Mouse (Mus musculus) CH12.LX (cell line): ENCODE results near the gene Tubgcp4. TPM values are rescaled to one million over a fixed set of nuclear protein-coding genes. Genes with fewer than 3 reads are reported as not detected.

Source experiments
- DNase-seq: peaks from one replicate; pipeline ENCODE4 v3.0.0-alpha.2; 2013; ENCODE audit errors: extremely low read depth
- H3K27ac ChIP-seq: 2 replicates; pipeline ENCODE4 v1.5.1; 2012; ENCODE audit warnings: low read depth, mild to moderate bottlenecking, control low read depth, moderate library complexity; ENCODE audit not compliant: insufficient read depth
- H3K27me3 ChIP-seq: replicated peaks from 2 replicates; pipeline ENCODE3; 2012; ENCODE audit warnings: inconsistent platforms
- H3K36me3 ChIP-seq, 2 experiments: replicated peaks in 1 of 2; 2 replicates each; pipeline versions ENCODE3 to v1.6.1; 2012; ENCODE audit warnings: inconsistent platforms in 1 of 2, low read length in 1 of 2, mild to moderate bottlenecking in 1 of 2, mixed read lengths in 1 of 2, moderate library complexity in 1 of 2; ENCODE audit not compliant: control insufficient read depth in 1 of 2, insufficient read depth in 1 of 2
- H3K4me1 ChIP-seq, 2 experiments: 2 replicates each; pipeline ENCODE4 v1.6.1; 2012; ENCODE audit warnings: inconsistent platforms in 1 of 2, moderate library complexity in 1 of 2; ENCODE audit not compliant: insufficient read depth in 2 of 2, control insufficient read depth in 1 of 2
- H3K4me2 ChIP-seq: 2 replicates; pipeline ENCODE4 v1.6.1; 2012; ENCODE audit warnings: low read depth, mild to moderate bottlenecking, control low read depth; ENCODE audit not compliant: poor library complexity, insufficient read depth, severe bottlenecking
- H3K4me3 ChIP-seq, 3 experiments: fragments of 150-350 bp in 1 of 3; sonication (generic) in 1 of 3; replicated peaks in 1 of 3; 2 replicates each; pipeline versions ENCODE3 to v1.5.1; 2011 to 2012; ENCODE audit warnings: low read depth in 2 of 3, low read length in 2 of 3, mild to moderate bottlenecking in 2 of 3, moderate library complexity in 2 of 3, control low read depth in 1 of 3, improper control_type of control experiment in 1 of 3, inconsistent platforms in 1 of 3, mixed read lengths in 1 of 3; ENCODE audit not compliant: poor library complexity in 1 of 3
- H3K79me2 ChIP-seq: replicated peaks from 2 replicates; pipeline ENCODE4 v1.6.1; 2012; ENCODE audit warnings: mild to moderate bottlenecking, moderate library complexity; ENCODE audit not compliant: control insufficient read depth, poor library complexity, insufficient read depth, severe bottlenecking; ENCODE audit errors: extremely low read depth
- H3K9ac ChIP-seq: 2 replicates; pipeline ENCODE4 v1.6.1; 2012; ENCODE audit warnings: low read depth, mild to moderate bottlenecking, control low read depth, moderate library complexity; ENCODE audit not compliant: insufficient read depth
- H3K9me3 ChIP-seq: replicated peaks from 2 replicates; pipeline ENCODE3; 2012; ENCODE audit warnings: low read length, inconsistent platforms, mixed read lengths
- BHLHE40 ChIP-seq: IDR thresholded peaks from 2 replicates; pipeline ENCODE4 v1.6.1; 2011; ENCODE audit warnings: mild to moderate bottlenecking, low read depth, low read length, improper control_type of control experiment
- CHD1 ChIP-seq: IDR thresholded peaks from 2 replicates; pipeline ENCODE4 v1.6.1; 2012; ENCODE audit warnings: low read depth, low read length, improper control_type of control experiment, inconsistent platforms
- CHD2 ChIP-seq: IDR thresholded peaks from 2 replicates; pipeline ENCODE4 v1.6.1; 2011; ENCODE audit warnings: low read length, improper control_type of control experiment
- E2F4 ChIP-seq: IDR thresholded peaks from 2 replicates; pipeline ENCODE4 v1.6.1; 2011; ENCODE audit warnings: low read depth, low read length, improper control_type of control experiment; ENCODE audit not compliant: insufficient replicate concordance
- EP300 ChIP-seq: IDR thresholded peaks from 2 replicates; pipeline ENCODE4 v1.6.1; 2011; ENCODE audit warnings: low read length, improper control_type of control experiment
- ETS1 ChIP-seq: conservative IDR thresholded peaks from 2 replicates; pipeline ENCODE4 v1.6.1; 2012; ENCODE audit warnings: low read depth, mild to moderate bottlenecking, inconsistent platforms, low read length, improper control_type of control experiment, moderate library complexity
- IRF4 ChIP-seq: IDR thresholded peaks from 2 replicates; pipeline ENCODE4 v1.6.1; 2014; ENCODE audit warnings: low read depth, mild to moderate bottlenecking, inconsistent platforms, low read length, improper control_type of control experiment
- JUND ChIP-seq: conservative IDR thresholded peaks from 2 replicates; pipeline ENCODE4 v1.6.1; 2011; ENCODE audit warnings: low read depth, low read length, improper control_type of control experiment
- MAFK ChIP-seq: IDR thresholded peaks from 2 replicates; pipeline ENCODE4 v1.6.1; 2011; ENCODE audit warnings: low read length, improper control_type of control experiment; ENCODE audit not compliant: insufficient replicate concordance
- MAZ ChIP-seq: IDR thresholded peaks from 2 replicates; pipeline ENCODE4 v1.6.1; 2012; ENCODE audit warnings: low read depth, mild to moderate bottlenecking, inconsistent platforms, low read length, improper control_type of control experiment, moderate library complexity
- MXI1 ChIP-seq: IDR thresholded peaks from 2 replicates; pipeline ENCODE4 v1.6.1; 2011; ENCODE audit warnings: mild to moderate bottlenecking, low read depth, low read length, improper control_type of control experiment
- MYC ChIP-seq: IDR thresholded peaks from 2 replicates; pipeline ENCODE4 v1.6.1; 2011; ENCODE audit warnings: low read depth, mild to moderate bottlenecking, improper control_type of control experiment, low read length
- NRF1 ChIP-seq: IDR thresholded peaks from 2 replicates; pipeline ENCODE4 v1.6.1; 2014; ENCODE audit warnings: low read depth, mild to moderate bottlenecking, inconsistent platforms, low read length, improper control_type of control experiment, moderate library complexity
- PAX5 ChIP-seq: IDR thresholded peaks from 2 replicates; pipeline ENCODE4 v1.6.1; 2012; ENCODE audit warnings: low read length, inconsistent platforms, mixed read lengths
- POLR2A ChIP-seq: IDR thresholded peaks from 2 replicates; pipeline ENCODE4 v1.6.1; 2011; ENCODE audit warnings: low read depth, mild to moderate bottlenecking, improper control_type of control experiment, low read length
- RAD21 ChIP-seq: IDR thresholded peaks from 2 replicates; pipeline ENCODE4 v1.6.1; 2011; ENCODE audit warnings: low read depth, mild to moderate bottlenecking, low read length, improper control_type of control experiment, moderate library complexity
- RCOR1 ChIP-seq: conservative IDR thresholded peaks from 2 replicates; pipeline ENCODE4 v1.6.1; 2012; ENCODE audit warnings: low read depth, mild to moderate bottlenecking, inconsistent platforms, low read length, improper control_type of control experiment
- SIN3A ChIP-seq: IDR thresholded peaks from 2 replicates; pipeline ENCODE4 v1.6.1; 2012; ENCODE audit warnings: low read length, improper control_type of control experiment, inconsistent platforms
- TCF12 ChIP-seq: IDR thresholded peaks from 2 replicates; pipeline ENCODE4 v1.6.1; 2014; ENCODE audit warnings: low read depth, mild to moderate bottlenecking, inconsistent platforms, low read length, improper control_type of control experiment
- UBTF ChIP-seq: IDR thresholded peaks from 2 replicates; pipeline ENCODE4 v1.6.1; 2012; ENCODE audit warnings: low read depth, mild to moderate bottlenecking, inconsistent platforms, low read length, improper control_type of control experiment, moderate library complexity
- USF2 ChIP-seq: conservative IDR thresholded peaks from 2 replicates; pipeline ENCODE4 v1.6.1; 2011; ENCODE audit warnings: low read depth, low read length, improper control_type of control experiment
- ZC3H11A ChIP-seq: IDR thresholded peaks from 2 replicates; pipeline ENCODE4 v1.6.1; 2012; ENCODE audit warnings: low read depth, mild to moderate bottlenecking, inconsistent platforms, low read length, improper control_type of control experiment
- ZKSCAN1 ChIP-seq: IDR thresholded peaks from 2 replicates; pipeline ENCODE4 v1.6.1; 2012; ENCODE audit warnings: low read depth, inconsistent platforms, low read length, improper control_type of control experiment, borderline replicate concordance
- dilution Hi-C: fragments of 300-500 bp; cut with MboI; formaldehyde crosslinking; loops from 2 replicates; pipeline ENCODE4 v1.14.3; 2020; ENCODE audit warnings: low sequenced_read_pairs; ENCODE audit not compliant: extremely low pct_unique_long_range_greater_than_20kb, extremely low pct_ligation_motif_present
- in situ Hi-C: fragments of 300-500 bp; cut with MboI; formaldehyde crosslinking; loops from 3 replicates; pipeline ENCODE4 v1.14.3; 2019; ENCODE audit warnings: low sequenced_read_pairs, low pct_ligation_motif_present, low pct_unique_long_range_greater_than_20kb, mixed read lengths
- polyA plus RNA-seq: library from polyadenylated mRNA; unstranded; fragments of >175 nt; gene quantifications from 2 replicates; pipeline ENCODE4 v1.2.1, GENCODE M21; 2012; ENCODE audit warnings: low read depth; ENCODE audit not compliant: insufficient read length
- total RNA-seq, 2 experiments: library from RNA; depleted of rRNA; stranded (reverse); fragments of 300-350 nt in 1 of 2; fragments of >200 nt in 1 of 2; gene quantifications; 2 replicates each; pipeline ENCODE4 v1.2.3; 2012 to 2014

Gene Tubgcp4
- total and polyA plus RNA-seq, 3 experiments = 27.8 to 34.1 (median 31.0) TPM

DNA sequence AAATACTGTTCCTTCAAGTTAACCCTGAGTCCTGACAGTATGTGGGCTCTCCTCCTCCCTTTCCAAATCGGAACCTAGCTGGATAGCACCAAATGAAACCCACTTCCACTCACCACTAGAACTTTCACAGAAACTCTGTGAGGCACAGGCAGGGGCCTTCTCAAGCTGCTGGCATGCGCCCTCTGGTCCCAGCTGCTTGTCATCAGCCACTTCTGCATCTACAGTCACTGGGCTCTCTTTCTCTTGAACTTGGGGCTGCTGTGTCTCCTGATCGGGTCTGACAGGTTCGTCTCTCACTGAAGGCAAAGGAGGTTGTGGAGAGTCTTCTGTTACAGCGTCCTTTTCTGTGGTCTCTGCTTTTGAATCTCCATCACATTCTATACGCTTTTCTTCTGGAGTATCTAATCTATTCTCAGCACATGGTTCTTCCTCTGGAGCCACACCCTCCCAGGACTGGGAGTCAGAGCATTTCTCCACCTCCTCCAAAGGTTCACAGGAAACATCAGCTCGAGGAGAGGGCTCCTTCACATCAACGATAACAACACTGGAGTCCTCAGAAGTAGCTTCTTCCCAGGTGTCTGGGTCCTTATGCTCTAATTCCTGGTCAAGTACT is 65.1 kb downstream of the Tubgcp4 start:
- Histone ChIP-seq H3K9ac (no peak overlapping the region), H3K4me1 (no peaks in the 10 kb centered on the region), H3K79me2 (peaks cover 9% of the 10 kb centered on the region), H3K4me3 (no peak overlapping the region), H3K4me2 (no peak overlapping the region), H3K27ac (no peak overlapping the region), H3K36me3 (peaks cover 65 to 86% of the 10 kb centered on the region in 2 experiments), H3K27me3 (no peaks in the 10 kb centered on the region), H3K9me3 (no peaks in the 10 kb centered on the region)
- TF ChIP-seq ZC3H11A = no peak
- no peak for TF ChIP-seq RAD21
- TF ChIP-seq TCF12 = no peak
- TF ChIP-seq SIN3A = no peak
- TF ChIP-seq NRF1 = no peak
- no peak for TF ChIP-seq MXI1
- DNase-seq = no peak
- in situ Hi-C loops (no loop called here), dilution Hi-C loops (no loop called here)

GRCm38 (mm10) chr2:121239426-121239825 is 69.0 kb downstream of the Tubgcp4 start:
- in situ Hi-C loops (no loop called here), dilution Hi-C loops (no loop called here)
- Histone ChIP-seq H3K4me3 (no peak overlapping the region), H3K36me3 (peaks cover 58 to 82% of the 10 kb centered on the region in 2 experiments), H3K9ac (no peak overlapping the region), H3K4me1 (no peaks in the 10 kb centered on the region), H3K4me2 (no peak overlapping the region), H3K27me3 (no peaks in the 10 kb centered on the region), H3K27ac (no peak overlapping the region), H3K9me3 (no peaks in the 10 kb centered on the region), H3K79me2 (peaks cover 5% of the 10 kb centered on the region)
- DNase-seq = no peak
- TF ChIP-seq PAX5 (no peak), E2F4 (no peak), UBTF (no peak), BHLHE40 (no peak), RCOR1 (no peak), TCF12 (no peak)

DNA sequence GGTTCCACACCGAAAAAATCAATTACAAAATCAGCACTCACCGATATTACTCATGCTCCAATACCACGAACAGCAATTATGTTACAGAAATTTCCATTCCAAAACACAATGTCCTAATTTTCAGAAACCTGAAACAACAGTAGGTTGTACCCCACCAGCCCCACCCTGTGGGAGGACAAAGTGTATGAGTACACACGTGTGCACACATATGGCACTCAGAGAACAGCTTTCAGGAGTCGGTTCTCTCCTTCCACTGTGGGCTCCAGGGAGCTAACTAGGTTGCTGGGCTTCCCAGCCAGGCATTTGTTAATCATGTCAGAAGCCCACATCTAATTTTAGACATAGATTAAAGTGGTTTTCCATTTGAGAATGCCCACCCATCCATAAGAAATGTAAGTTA is 73.6 kb downstream of the Tubgcp4 start:
- TF ChIP-seq PAX5 (no peak), MAZ (no peak), JUND (no peak), MAFK (no peak), EP300 (no peak), SIN3A (no peak), CHD1 (no peak), IRF4 (no peak), ZKSCAN1 (no peak), ETS1 (no peak), USF2 (no peak), RCOR1 (no peak), NRF1 (no peak), E2F4 (no peak), RAD21 (no peak), CHD2 (no peak), MYC (no peak), UBTF (no peak), POLR2A (no peak)
- Histone ChIP-seq H3K4me1 (no peaks in the 10 kb centered on the region), H3K9me3 (no peaks in the 10 kb centered on the region), H3K4me3 (no peak overlapping the region), H3K27ac (no peak overlapping the region), H3K79me2 (peaks cover 8% of the 10 kb centered on the region; the same call in 1 of the 2 replicates), H3K9ac (no peak overlapping the region), H3K36me3 (peaks cover 59 to 85% of the 10 kb centered on the region in 2 experiments), H3K4me2 (no peak overlapping the region), H3K27me3 (no peaks in the 10 kb centered on the region)
- DNase-seq = no peak
- dilution Hi-C loops = no loop called here
- in situ Hi-C loops = no loop called here
